Mouse (Mus musculus): ENCODE measurements around the gene Peak1.

DNA sequence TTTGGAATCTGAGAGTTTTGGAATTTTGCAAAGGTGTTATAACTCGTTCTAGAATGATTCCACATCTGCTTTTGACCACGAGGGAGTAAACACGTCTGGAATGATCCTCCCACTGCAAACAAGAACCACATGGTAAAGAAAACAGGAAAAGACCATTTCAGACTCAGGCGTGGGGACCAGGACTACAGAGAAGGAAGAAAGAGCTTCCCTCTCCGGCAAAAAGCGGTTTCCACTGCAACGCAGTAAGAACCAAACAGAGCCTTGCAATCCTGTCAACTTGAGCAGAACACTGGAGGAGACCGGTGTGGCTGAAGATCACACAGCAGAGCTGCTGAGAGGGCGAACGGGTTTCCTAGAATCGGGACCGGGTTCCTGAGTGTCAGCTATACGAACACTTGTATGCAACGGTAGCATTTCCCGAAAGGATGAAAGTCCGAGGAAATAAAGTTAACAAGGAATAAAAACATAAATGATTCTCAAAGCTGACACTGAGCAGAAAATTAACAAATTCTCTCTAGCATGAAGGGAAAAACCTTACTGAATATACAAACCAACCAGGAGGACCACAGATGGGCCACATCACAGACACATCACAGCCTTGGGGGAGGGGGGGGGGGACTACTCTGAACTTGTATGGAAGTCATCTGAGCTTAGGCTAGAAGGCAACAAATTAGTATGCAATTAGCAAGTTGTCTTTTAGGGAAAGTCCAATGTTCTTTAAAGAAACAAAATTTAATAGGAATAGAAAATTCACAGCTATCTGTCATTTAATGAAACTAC lies 93.1 kb downstream of the Peak1 start:
- TF ChIP-seq CTCF (IDR thresholded peaks at IDR 0.05; ENCODE audit: extremely low read depth, insufficient read length, insufficient replicate concordance, low read depth, low read length) (no peak), POLR2A (IDR thresholded peaks at IDR 0.05; ENCODE audit: low read depth, low read length) (no peak)

All from small intestine, adult 2 months (tissue).